8 mouse cellular contexts compared by ENCODE assay signal in genomic region chr13:23744421-23745380, GRCm38 (mm10). TPM values are rescaled to one million over a fixed set of nuclear protein-coding genes. Genes with fewer than 3 reads are reported as not detected.
DNase-seq lines count a peak whose midpoint lies in the region; ATAC-seq and TF ChIP-seq lines count a peak whose summit lies in the region.

No protein-coding gene starts in this region.

- peak overlapping the region; percentile 75 for H3K9ac ChIP-seq in kidney, embryonic 16.5 days (replicated peaks; ENCODE audit: low read length)

- TF ChIP-seq POLR2A in myocyte (IDR thresholded peaks at IDR 0.05; ENCODE audit: insufficient read length, low read depth) = peak; percentile 75

- H3K36me3 ChIP-seq in kidney, embryonic 16.5 days (ENCODE audit: insufficient read depth, low read length) = no peaks in the 10 kb centered on the region
- no peaks in the 10 kb centered on the region for H3K36me3 ChIP-seq in myocyte (ENCODE audit: control insufficient read depth, insufficient read depth)

- H3K4me1 ChIP-seq in kidney, embryonic 16.5 days (ENCODE audit: insufficient read depth, low read length) = peaks cover 25% of the 10 kb centered on the region

- no peaks in the 10 kb centered on the region for H3K79me2 ChIP-seq in myocyte (ENCODE audit: control insufficient read depth, insufficient read depth)

- peak overlapping the region; percentile 66 for H3K4me2 ChIP-seq in kidney, embryonic 16.5 days (replicated peaks; ENCODE audit: low read depth, low read length)
- peak overlapping the region; percentile 94 for H3K4me2 ChIP-seq in myocyte (ENCODE audit: low read depth)

- 2% methylated on average over 18 of the region's 36 CpGs for WGBS in kidney, embryonic 16.5 days

- H3K9me3 ChIP-seq in kidney, embryonic 16.5 days (ENCODE audit: low read length) = no peaks in the 10 kb centered on the region

- no peak for ATAC-seq in kidney, embryonic 16.5 days (ENCODE audit: low FRiP score, low TSS enrichment)

- H3K4me3 ChIP-seq in kidney, embryonic 16.5 days (ENCODE audit: low read length) = peak overlapping the region; percentile 52
- H3K4me3 ChIP-seq in myocyte = peak overlapping the region; percentile 19

- peak overlapping the region; percentile 89 for H3K27ac ChIP-seq in kidney, embryonic 16.5 days (ENCODE audit: low read length)

- no peak overlapping the region for H3ac ChIP-seq in myocyte (ENCODE audit: control insufficient read depth, insufficient read length)

- no peak for DNase-seq in kidney, postnatal 25 days
- peak; percentile 59 for DNase-seq in embryo, embryonic 10 days (ENCODE audit: low spot score)
- peak; percentile 68 for DNase-seq in hindlimb bud, embryonic 11.5 days (ENCODE audit: extremely low spot score, low read depth, low spot score)
- DNase-seq in adrenal gland, postnatal 10 days = no peak
- DNase-seq in layer of hippocampus, adult 9-10 months (ENCODE audit: low spot score) = no peak
- DNase-seq in frontal cortex, postnatal 36 days (ENCODE audit: low spot score in 2 of 2) = no peak

- no peaks in the 10 kb centered on the region for H3K27me3 ChIP-seq in kidney, embryonic 16.5 days (ENCODE audit: insufficient read depth, low read length)
- H3K27me3 ChIP-seq in myocyte (ENCODE audit: control insufficient read depth, insufficient read depth, insufficient read length) = no peaks in the 10 kb centered on the region

TF ChIP-seq in myocyte, 11 proteins besides CTCF, POLR2A, EP300 and RAD21:
- TF ChIP-seq POLR2AphosphoS2 (IDR thresholded peaks at IDR 0.05; ENCODE audit: insufficient read length, low read depth) (peak; percentile 88), MAX (IDR thresholded peaks at IDR 0.05; ENCODE audit: low read depth) (no peak), MYOD1 (IDR thresholded peaks at IDR 0.05; ENCODE audit: control insufficient read depth in 1 of 3, insufficient read length in 2 of 3, low read depth in 2 of 3) (no peak)

RNA-seq across cellular contexts. Expression of gene Hist1h3c, which starts 0.7 kb away (rescaled TPM):
- polyA plus RNA-seq in kidney, embryonic 16.5 days (2015; fragmentation: Nextera tagmentation; extraction: Ambion mirVana) = 6.8 and 9.7 TPM in 2 replicates
- polyA plus RNA-seq in myocyte (2012; fragmentation: generic; extraction: Trizol) = 2.5 TPM
- total RNA-seq in adrenal gland, postnatal 10 days (2021) = 100 to 1,000 TPM; 127 to 144 TPM

RNA-seq across cellular contexts. Expression of gene Hist1h2bb, which starts 1.8 kb away (rescaled TPM):
- polyA plus RNA-seq in kidney, embryonic 16.5 days (2015; fragmentation: Nextera tagmentation; extraction: Ambion mirVana) = 2.1 and 2.5 TPM in 2 replicates
- polyA plus RNA-seq in myocyte (2012; fragmentation: generic; extraction: Trizol) = 1.3 TPM
- total RNA-seq in adrenal gland, postnatal 10 days (2021) = 100 to 1,000 TPM; 173 to 206 TPM

RNA-seq across cellular contexts. Expression of gene Hist1h1c, which starts 6.1 kb away (rescaled TPM):
- 25.6 and 28.3 TPM in 2 replicates for polyA plus RNA-seq in kidney, embryonic 16.5 days (2015; fragmentation: Nextera tagmentation; extraction: Ambion mirVana)
- 273 TPM for polyA plus RNA-seq in myocyte (2012; fragmentation: generic; extraction: Trizol)
- total RNA-seq in adrenal gland, postnatal 10 days (2021) = 100 to 1,000 TPM; 366 to 432 TPM

RNA-seq across cellular contexts. Expression of gene Hist1h2ab, which starts 6.2 kb away (rescaled TPM):
- 33.6 and 37.8 TPM in 2 replicates for polyA plus RNA-seq in kidney, embryonic 16.5 days (2015; fragmentation: Nextera tagmentation; extraction: Ambion mirVana)
- 2.1 TPM for polyA plus RNA-seq in myocyte (2012; fragmentation: generic; extraction: Trizol)
- total RNA-seq in adrenal gland, postnatal 10 days (2021) = 100 to 1,000 TPM; 281 to 334 TPM

RNA-seq across cellular contexts. Expression of gene Hist1h3b, which starts 7.4 kb away (rescaled TPM):
- 8.8 and 13.2 TPM in 2 replicates for polyA plus RNA-seq in kidney, embryonic 16.5 days (2015; fragmentation: Nextera tagmentation; extraction: Ambion mirVana)
- polyA plus RNA-seq in myocyte (2012; fragmentation: generic; extraction: Trizol) = 1.3 TPM
- total RNA-seq in adrenal gland, postnatal 10 days (2021) = 100 to 1,000 TPM; 390 to 424 TPM

Comparison
In these comparisons a context has a peak if more than half of its experiments do, and no peak if none do; other contexts are left out.
1. DNase-seq: peak in embryo, embryonic 10 days (single experiment) and hindlimb bud, embryonic 11.5 days (single experiment); none in kidney, postnatal 25 days (0 of 2), adrenal gland, postnatal 10 days (single experiment), layer of hippocampus, adult 9-10 months (single experiment) and frontal cortex, postnatal 36 days (0 of 2).